Mouse (Mus musculus) limb, embryonic 13.5 days (tissue): ENCODE measurements around the gene Glce. TPM values are rescaled to one million over a fixed set of nuclear protein-coding genes. Genes with fewer than 3 reads are reported as not detected.

Source experiments
- ATAC-seq: fragments of 200-750 bp; cut with Nextera tagmentation; 2 replicates; pipeline ENCODE4 v1.8.0; 2017; ENCODE audit warnings: low read depth, moderate number of reproducible peaks, moderate TSS enrichment; ENCODE audit not compliant: low FRiP score
- H3K27ac ChIP-seq: fragments of 300-500 bp; sonication (generic); 2 replicates; pipeline ENCODE4 v1.5.1; 2015; ENCODE audit warnings: inconsistent platforms, mild to moderate bottlenecking, moderate library complexity
- H3K27me3 ChIP-seq: fragments of 300-500 bp; sonication (generic); 2 replicates; pipeline ENCODE4 v1.6.1; 2015; ENCODE audit warnings: mild to moderate bottlenecking, inconsistent platforms
- H3K36me3 ChIP-seq: fragments of 300-500 bp; sonication (generic); 2 replicates; pipeline ENCODE4 v1.6.1; 2015; ENCODE audit warnings: inconsistent platforms, mild to moderate bottlenecking, moderate library complexity
- H3K4me1 ChIP-seq: fragments of 300-500 bp; sonication (generic); 2 replicates; pipeline ENCODE4 v1.6.1; 2015; ENCODE audit warnings: inconsistent platforms
- H3K4me2 ChIP-seq: fragments of 300-500 bp; sonication (generic); replicated peaks from 2 replicates; pipeline ENCODE4 v1.6.1; 2015; ENCODE audit warnings: inconsistent platforms, mild to moderate bottlenecking, moderate library complexity
- H3K4me3 ChIP-seq: fragments of 300-500 bp; sonication (generic); 2 replicates; pipeline ENCODE4 v1.5.1; 2015; ENCODE audit warnings: moderate library complexity, mild to moderate bottlenecking, inconsistent platforms
- H3K9ac ChIP-seq: fragments of 300-500 bp; sonication (generic); 2 replicates; pipeline ENCODE4 v1.6.1; 2015; ENCODE audit warnings: mild to moderate bottlenecking, inconsistent platforms
- H3K9me3 ChIP-seq: fragments of 300-500 bp; sonication (generic); 2 replicates; pipeline ENCODE4 v1.6.1; 2016; ENCODE audit warnings: inconsistent platforms
- WGBS: fragments of 180-500 bp; shearing (Covaris S2); methylation state at CpG from one replicate; pipeline ENCODE4 v1.1.7; 2015; 5-methylcytosine and 5-hydroxymethylcytosine counted together
- polyA plus RNA-seq: library from polyadenylated mRNA; unstranded; fragments of >200 nt; fragmentation: Nextera tagmentation; extraction: Ambion mirVana; gene quantifications from 2 replicates; pipeline ENCODE4 v1.2.1, GENCODE M21; 2015

The Glce gene
- polyA plus RNA-seq, 1 experiment from 2014 or later: 32.4 TPM

GRCm38 (mm10) chr9:62153263-62153662, 30.8 kb upstream of the Glce start:
- no peak overlapping the region for H3K4me3 ChIP-seq
- no peaks in the 10 kb centered on the region for H3K9me3 ChIP-seq
- ATAC-seq: no peak
- no peaks in the 10 kb centered on the region for H3K27me3 ChIP-seq
- H3K4me1 ChIP-seq: peaks cover 13% of the 10 kb centered on the region; the same call in 1 of the 2 replicates
- H3K27ac ChIP-seq: no peak overlapping the region
- no peak overlapping the region for H3K9ac ChIP-seq
- H3K4me2 ChIP-seq: no peak overlapping the region
- WGBS: 81% methylated on average over 7 of the region's 7 CpGs
- no peaks in the 10 kb centered on the region for H3K36me3 ChIP-seq

- Histone ChIP-seq H3K4me3 (no peak overlapping the region), H3K27me3 (no peaks in the 10 kb centered on the region), H3K9ac (no peak overlapping the region), H3K27ac (no peak overlapping the region), H3K36me3 (no peaks in the 10 kb centered on the region), H3K4me1 (peaks cover 13% of the 10 kb centered on the region; the same call in 1 of the 2 replicates), H3K4me2 (no peak overlapping the region), H3K9me3 (no peaks in the 10 kb centered on the region)
- 83% methylated on average over 2 of the region's 2 CpGs for WGBS
- no peak for ATAC-seq
Measured at GRCm38 (mm10) chr9:62152506-62152905, 30.1 kb upstream of the Glce start.

DNA sequence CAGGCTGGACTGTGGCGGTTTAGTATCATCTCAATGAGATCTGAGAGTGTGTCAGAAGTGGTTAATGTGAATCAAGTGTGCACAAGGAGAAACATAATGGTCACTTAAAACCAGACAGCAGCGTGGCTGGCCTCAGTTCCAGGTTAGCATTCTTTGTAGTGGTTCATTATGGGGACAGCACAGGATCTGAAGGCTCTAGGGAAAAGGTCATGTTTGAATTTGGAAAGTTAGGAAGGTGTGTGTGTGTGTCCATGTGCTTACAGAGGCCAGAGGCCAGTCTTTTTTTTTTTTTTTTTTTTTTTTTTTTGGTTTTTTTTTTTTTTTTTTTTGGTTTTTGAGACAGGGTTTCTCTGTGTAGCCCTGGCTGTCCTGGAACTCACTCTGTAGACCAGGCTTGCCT, 22.7 kb upstream of the Glce start:
- WGBS: 66% methylated on average over 2 of the region's 2 CpGs
- no peak overlapping the region for H3K4me3 ChIP-seq
- no peak overlapping the region for H3K9ac ChIP-seq
- no peaks in the 10 kb centered on the region for H3K36me3 ChIP-seq
- H3K9me3 ChIP-seq: no peaks in the 10 kb centered on the region
- no peak overlapping the region for H3K27ac ChIP-seq
- no peak overlapping the region for H3K4me2 ChIP-seq
- H3K4me1 ChIP-seq: peaks cover 8% of the 10 kb centered on the region; the same call in 1 of the 2 replicates
- no peak for ATAC-seq
- H3K27me3 ChIP-seq: no peaks in the 10 kb centered on the region; the same call in none of the 2 replicates

- Histone ChIP-seq H3K9me3 (no peaks in the 10 kb centered on the region), H3K27me3 (peaks cover 3% of the 10 kb centered on the region), H3K36me3 (no peaks in the 10 kb centered on the region), H3K4me2 (no peak overlapping the region), H3K4me1 (peaks cover 21% of the 10 kb centered on the region), H3K27ac (no peak overlapping the region), H3K9ac (no peak overlapping the region), H3K4me3 (no peak overlapping the region)
- no peak for ATAC-seq
- WGBS: 61% methylated on average over 7 of the region's 7 CpGs
Measured at GRCm38 (mm10) chr9:62143428-62143827, 21.0 kb upstream of the Glce start.

DNA sequence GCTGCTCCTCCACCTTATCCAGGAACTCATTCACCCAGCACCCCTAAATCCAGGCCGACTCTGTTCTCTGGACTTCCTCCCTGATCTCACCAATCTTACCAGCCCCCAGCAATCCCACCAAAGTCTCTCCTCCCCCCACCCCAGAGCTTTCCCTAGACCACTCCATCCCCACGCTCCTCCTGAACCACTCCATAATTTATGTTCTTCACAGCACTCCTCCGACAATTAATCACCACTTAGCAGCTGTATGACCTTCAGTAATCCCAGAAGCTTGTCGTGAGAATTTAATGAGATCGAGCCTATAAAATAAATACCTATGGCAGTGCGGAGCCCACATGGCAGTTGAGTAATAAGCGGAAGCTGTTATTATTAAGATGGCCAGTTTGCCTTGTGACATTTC, 16.6 kb upstream of the Glce start:
- Histone ChIP-seq H3K36me3 (no peaks in the 10 kb centered on the region), H3K27me3 (peaks cover 8% of the 10 kb centered on the region), H3K9ac (no peak overlapping the region), H3K4me1 (peaks cover 29% of the 10 kb centered on the region), H3K4me2 (no peak overlapping the region), H3K27ac (no peak overlapping the region), H3K9me3 (no peaks in the 10 kb centered on the region), H3K4me3 (no peak overlapping the region)
- no peak for ATAC-seq
- WGBS: 24% methylated on average over 7 of the region's 7 CpGs

- H3K27me3 ChIP-seq: peaks cover 8% of the 10 kb centered on the region
- H3K27ac ChIP-seq: no peak overlapping the region
- H3K4me1 ChIP-seq: peaks cover 35% of the 10 kb centered on the region
- H3K9ac ChIP-seq: no peak overlapping the region
- H3K36me3 ChIP-seq: no peaks in the 10 kb centered on the region
- 36% methylated on average over 8 of the region's 8 CpGs for WGBS
- no peak overlapping the region for H3K4me3 ChIP-seq
- no peaks in the 10 kb centered on the region for H3K9me3 ChIP-seq
- ATAC-seq: no peak
- H3K4me2 ChIP-seq: peak overlapping the region; percentile 12
Measured at GRCm38 (mm10) chr9:62137259-62137658, 14.8 kb upstream of the Glce start.

DNA sequence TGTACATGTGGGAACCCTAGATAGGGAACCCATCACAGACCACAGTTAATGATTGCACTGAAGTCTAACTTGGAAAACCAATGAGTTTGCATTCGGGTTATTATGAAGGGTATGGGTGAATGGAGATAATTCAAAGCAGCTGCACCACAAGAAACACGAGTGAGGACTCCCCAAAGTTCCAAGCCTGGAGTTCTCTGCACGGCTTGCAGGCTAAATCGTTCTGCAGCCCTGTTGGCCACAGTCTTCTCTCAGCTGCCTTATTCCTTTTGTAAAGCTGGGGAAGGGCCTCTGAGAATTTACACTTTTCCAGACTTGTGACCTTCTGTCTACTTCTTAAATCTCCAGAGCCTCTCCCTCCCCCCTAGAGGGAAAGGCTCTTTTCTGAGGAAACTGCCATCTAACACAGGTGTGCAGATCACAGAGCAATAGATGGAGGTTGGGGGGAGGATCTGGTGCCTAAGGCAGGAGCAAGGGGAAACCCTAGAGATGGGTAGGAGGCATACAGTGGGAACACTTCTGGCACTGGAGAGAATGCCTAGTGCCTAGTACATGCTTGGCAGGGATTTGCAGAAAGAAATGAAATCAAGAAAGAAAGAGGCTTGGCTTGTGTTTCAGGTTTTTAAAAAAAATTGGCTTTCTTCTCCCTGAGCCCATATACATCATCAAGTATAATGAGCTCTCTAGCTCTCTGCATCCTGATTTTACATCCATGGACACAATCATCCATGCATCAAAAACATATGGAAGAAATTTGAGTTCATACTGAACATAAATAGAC, 9.7 kb upstream of the Glce start:
- H3K9ac ChIP-seq: no peak overlapping the region
- 30% methylated on average over 4 of the region's 4 CpGs for WGBS
- H3K4me2 ChIP-seq: no peak overlapping the region
- H3K36me3 ChIP-seq: no peaks in the 10 kb centered on the region
- H3K9me3 ChIP-seq: no peaks in the 10 kb centered on the region
- 0 out of 2 replicates have a peak, but pooled peaks cover 2% of the 10 kb centered on the region for H3K27me3 ChIP-seq
- ATAC-seq: peak; percentile 61; the same call in 1 of the 2 replicates
- H3K4me1 ChIP-seq: peaks cover 18% of the 10 kb centered on the region
- no peak overlapping the region for H3K4me3 ChIP-seq
- H3K27ac ChIP-seq: peak overlapping the region; percentile 35; the same call in 1 of the 2 replicates

GRCm38 (mm10) chr9:62130746-62131145, 8.3 kb upstream of the Glce start:
- no peak overlapping the region for H3K4me3 ChIP-seq
- H3K4me2 ChIP-seq: no peak overlapping the region
- peaks cover 12% of the 10 kb centered on the region for H3K4me1 ChIP-seq
- H3K9me3 ChIP-seq: no peaks in the 10 kb centered on the region
- no peak overlapping the region for H3K27ac ChIP-seq
- no peak overlapping the region for H3K9ac ChIP-seq
- H3K36me3 ChIP-seq: no peaks in the 10 kb centered on the region
- WGBS: 88% methylated on average over 5 of the region's 5 CpGs
- H3K27me3 ChIP-seq: no peaks in the 10 kb centered on the region
- ATAC-seq: no peak

DNA sequence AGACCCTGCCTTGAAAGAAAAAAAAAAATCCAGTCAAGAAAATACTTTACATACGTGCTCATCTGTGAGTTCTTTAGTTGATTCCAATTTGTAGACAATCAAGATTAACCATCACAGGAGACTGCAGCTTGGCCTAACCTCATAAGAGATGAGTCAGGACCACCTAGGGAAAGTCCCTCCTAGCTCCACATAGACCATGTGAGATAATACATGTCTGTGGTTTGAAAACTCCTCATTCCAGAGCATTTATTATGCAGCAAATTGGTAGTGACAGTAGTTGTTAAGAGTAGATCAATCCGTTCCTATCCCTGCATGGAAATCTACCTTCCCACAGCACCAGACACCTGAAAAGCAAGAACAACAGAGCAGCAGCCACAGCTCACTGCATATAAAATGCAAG, 5.6 kb upstream of the Glce start:
- WGBS: 84% methylated on average over 2 of the region's 2 CpGs
- no peaks in the 10 kb centered on the region for H3K36me3 ChIP-seq
- no peak overlapping the region for H3K4me2 ChIP-seq
- H3K9ac ChIP-seq: no peak overlapping the region
- no peak overlapping the region for H3K27ac ChIP-seq
- H3K4me3 ChIP-seq: no peak overlapping the region
- no peaks in the 10 kb centered on the region for H3K27me3 ChIP-seq
- H3K4me1 ChIP-seq: peaks cover 17% of the 10 kb centered on the region
- H3K9me3 ChIP-seq: no peaks in the 10 kb centered on the region
- ATAC-seq: no peak

DNA sequence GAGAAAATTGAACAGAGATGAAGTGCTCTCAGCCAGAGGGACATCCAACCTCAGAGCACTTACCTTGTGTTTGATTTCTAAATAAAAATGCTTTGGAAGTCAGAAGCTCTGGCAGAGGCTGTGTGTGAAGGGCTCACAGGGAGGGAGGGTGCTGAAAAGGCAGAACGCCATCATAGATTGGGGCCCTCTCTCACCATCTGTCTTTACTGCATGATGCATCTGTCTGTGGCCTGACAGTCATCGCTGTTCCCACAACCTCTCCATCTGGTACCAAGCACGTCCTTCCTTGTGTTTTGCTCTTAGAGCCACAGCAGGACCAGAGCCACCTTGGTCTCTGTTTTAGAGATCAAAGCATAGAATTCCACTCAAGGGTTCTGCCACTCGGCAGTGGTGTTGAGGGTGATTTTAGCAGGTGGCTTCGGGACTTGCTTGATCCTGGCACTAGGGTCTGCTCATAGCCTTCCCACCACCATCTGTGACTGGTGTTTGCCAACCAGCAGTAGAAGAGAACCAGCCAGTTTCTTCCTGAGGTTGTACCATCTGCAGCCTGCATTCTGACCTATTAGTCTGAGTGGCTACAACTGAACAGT, 3.6 kb upstream of the Glce start:
- no peak for ATAC-seq
- no peak overlapping the region for H3K9ac ChIP-seq
- no peak overlapping the region for H3K4me3 ChIP-seq
- WGBS: 65% methylated on average over 5 of the region's 5 CpGs
- H3K4me2 ChIP-seq: no peak overlapping the region
- H3K27me3 ChIP-seq: no peaks in the 10 kb centered on the region
- H3K9me3 ChIP-seq: no peaks in the 10 kb centered on the region
- H3K27ac ChIP-seq: no peak overlapping the region
- H3K4me1 ChIP-seq: peaks cover 8% of the 10 kb centered on the region
- no peaks in the 10 kb centered on the region for H3K36me3 ChIP-seq

- H3K27ac ChIP-seq: no peak overlapping the region
- H3K4me1 ChIP-seq: peaks cover 10% of the 10 kb centered on the region
- WGBS: 48% methylated on average over 1 of the region's 1 CpGs
- no peaks in the 10 kb centered on the region for H3K27me3 ChIP-seq
- H3K4me3 ChIP-seq: no peak overlapping the region
- ATAC-seq: no peak
- no peak overlapping the region for H3K9ac ChIP-seq
- H3K4me2 ChIP-seq: no peak overlapping the region
- no peaks in the 10 kb centered on the region for H3K9me3 ChIP-seq
- H3K36me3 ChIP-seq: no peaks in the 10 kb centered on the region
Measured at GRCm38 (mm10) chr9:62124266-62124665, 1.8 kb upstream of the Glce start.

- 61% methylated on average over 3 of the region's 3 CpGs for WGBS
- peaks cover 10% of the 10 kb centered on the region for H3K4me1 ChIP-seq
- peak overlapping the region; percentile 61 for H3K9ac ChIP-seq
- peak overlapping the region; percentile 52; the same call in 1 of the 2 replicates for H3K27ac ChIP-seq
- no peaks in the 10 kb centered on the region for H3K36me3 ChIP-seq
- no peaks in the 10 kb centered on the region for H3K27me3 ChIP-seq
- peak overlapping the region; percentile 62 for H3K4me2 ChIP-seq
- ATAC-seq: no peak
- no peaks in the 10 kb centered on the region for H3K9me3 ChIP-seq
- peak overlapping the region; percentile 82 for H3K4me3 ChIP-seq
Measured at GRCm38 (mm10) chr9:62123496-62123895, 1.0 kb upstream of the Glce start.
